Comparison of ENCODE assay signal across 20 mouse cellular contexts in genomic region chr11:108877520-108877919, GRCm38 (mm10). TPM values are rescaled to one million over a fixed set of nuclear protein-coding genes. Genes with fewer than 3 reads are reported as not detected.
DNase-seq lines count a peak whose midpoint lies in the region; ATAC-seq and TF ChIP-seq lines count a peak whose summit lies in the region.
"Had no signal": no experiment of that assay in that cellular context is flagged by ENCODE, and none has a peak within 500 bp of the region (broad histone marks: within the 10 kb centered on the region; RNA-seq: fewer than 3 reads in every experiment).

No protein-coding gene starts in this region.

- no peaks in the 10 kb centered on the region for H3K36me3 ChIP-seq in lung, embryonic 14.5 days (ENCODE audit: insufficient read depth)
- no peaks in the 10 kb centered on the region for H3K36me3 ChIP-seq in lung, embryonic 15.5 days
- H3K36me3 ChIP-seq in lung, embryonic 16.5 days (ENCODE audit: control insufficient read depth, insufficient read depth, low read length), result no peaks in the 10 kb centered on the region
- H3K36me3 ChIP-seq in CH12.LX (replicated peaks in 1 of 2; ENCODE audit: control insufficient read depth in 1 of 2, insufficient read depth in 1 of 2, low read length in 1 of 2), result no peaks in the 10 kb centered on the region
- H3K36me3 ChIP-seq: G1E had no signal

- peak overlapping the region; percentile 37 for H3K27ac ChIP-seq in lung, embryonic 14.5 days (ENCODE audit: low read depth)
- H3K27ac ChIP-seq in lung, embryonic 15.5 days, result peak overlapping the region; percentile 78
- H3K27ac ChIP-seq in lung, embryonic 16.5 days (ENCODE audit: low read length), result peak overlapping the region; percentile 80
- no peak overlapping the region for H3K27ac ChIP-seq in CH12.LX (ENCODE audit: insufficient read depth, low read depth)

- H3K4me1 ChIP-seq in lung, embryonic 14.5 days (ENCODE audit: insufficient read depth), result no peaks in the 10 kb centered on the region
- H3K4me1 ChIP-seq in lung, embryonic 15.5 days, result peaks cover 14% of the 10 kb centered on the region
- H3K4me1 ChIP-seq in lung, embryonic 16.5 days (replicated peaks; ENCODE audit: control insufficient read depth, insufficient read depth, low read length), result peaks cover 7% of the 10 kb centered on the region; the same call in 1 of the 2 replicates
- H3K4me1 ChIP-seq in CH12.LX (ENCODE audit: control insufficient read depth in 1 of 2, insufficient read depth in 2 of 2), result peaks cover 7 to 75% of the 10 kb centered on the region in 2 experiments

- H3K9ac ChIP-seq in lung, embryonic 14.5 days, result no peak overlapping the region
- H3K9ac ChIP-seq in lung, embryonic 15.5 days, result no peak overlapping the region
- H3K9ac ChIP-seq in lung, embryonic 16.5 days (ENCODE audit: low read length), result no peak overlapping the region
- no peak overlapping the region for H3K9ac ChIP-seq in CH12.LX (ENCODE audit: insufficient read depth, low read depth)

- no peak overlapping the region for H3K4me3 ChIP-seq in lung, embryonic 14.5 days (ENCODE audit: low read depth, low read length)
- H3K4me3 ChIP-seq in lung, embryonic 15.5 days, result no peak overlapping the region
- no peak overlapping the region for H3K4me3 ChIP-seq in lung, embryonic 16.5 days (ENCODE audit: low read length)
- no peak overlapping the region for H3K4me3 ChIP-seq in CH12.LX (replicated peaks in 1 of 3; ENCODE audit: low read depth in 2 of 3, low read length in 2 of 3, poor library complexity in 1 of 3)

- DNase-seq in lung, embryonic 14.5 days, result no peak
- no peak for DNase-seq in lung, postnatal 10 days
- no peak for DNase-seq in lung, postnatal 4 days
- DNase-seq in lung, postnatal 25 days (ENCODE audit: low spot score), result no peak
- DNase-seq in CH12.LX (ENCODE audit: extremely low read depth), result peak; percentile 75
- DNase-seq in kidney, postnatal 36 days, result no peak
- DNase-seq: adrenal gland, adult 8-10 months; adrenal gland, postnatal 14 days; adrenal gland, postnatal 25 days; B cell, adult 2 months; cerebellum, adult 11 months; cerebellum, adult 11-12 months; cerebellum, adult 18-20 months had no signal

- no peaks in the 10 kb centered on the region for H3K79me2 ChIP-seq in CH12.LX (replicated peaks; ENCODE audit: control insufficient read depth, extremely low read depth, insufficient read depth, poor library complexity, severe bottlenecking)

- in situ Hi-C loops in CH12.LX (cut with MboI; ENCODE audit: low pct_ligation_motif_present, low pct_unique_long_range_greater_than_20kb, low sequenced_read_pairs), result no loop called here

- dilution Hi-C loops in CH12.LX (cut with MboI; ENCODE audit: extremely low pct_ligation_motif_present, extremely low pct_unique_long_range_greater_than_20kb, low sequenced_read_pairs), result no loop called here

- 36% methylated on average over 5 of the region's 5 CpGs for WGBS in lung, embryonic 14.5 days
- 45% methylated on average over 5 of the region's 5 CpGs for WGBS in lung, embryonic 15.5 days
- 52% methylated on average over 5 of the region's 5 CpGs for WGBS in lung, embryonic 16.5 days

- peak; percentile 81 for TF ChIP-seq EP300 in CH12.LX (IDR thresholded peaks at IDR 0.05; ENCODE audit: low read length)

- TF ChIP-seq RAD21 in CH12.LX (IDR thresholded peaks at IDR 0.05; ENCODE audit: low read depth, low read length), result no peak; the same call in 1 of the 2 replicates

- TF ChIP-seq CTCF in lung, embryonic 14.5 days (IDR thresholded peaks at IDR 0.05; ENCODE audit: low read depth), result no peak
- no peak for TF ChIP-seq CTCF in CH12.LX (conservative IDR thresholded peaks at IDR 0.05 in 1 of 2, IDR thresholded peaks at IDR 0.05 in 1 of 2; ENCODE audit: low read depth in 2 of 2, low read length in 2 of 2)

- no peak for TF ChIP-seq POLR2A in CH12.LX (IDR thresholded peaks at IDR 0.05; ENCODE audit: low read depth, low read length)

- no peak overlapping the region for H3K4me2 ChIP-seq in lung, embryonic 14.5 days
- H3K4me2 ChIP-seq in lung, embryonic 15.5 days, result no peak overlapping the region
- no peak overlapping the region for H3K4me2 ChIP-seq in lung, embryonic 16.5 days (ENCODE audit: low read depth, low read length)
- H3K4me2 ChIP-seq in CH12.LX (ENCODE audit: insufficient read depth, low read depth, poor library complexity, severe bottlenecking), result no peak overlapping the region

- H3K9me3 ChIP-seq in lung, embryonic 14.5 days (ENCODE audit: low read depth, low read length), result no peaks in the 10 kb centered on the region
- no peaks in the 10 kb centered on the region for H3K9me3 ChIP-seq in lung, embryonic 15.5 days
- no peaks in the 10 kb centered on the region for H3K9me3 ChIP-seq in lung, embryonic 16.5 days (ENCODE audit: control insufficient read depth, low read length)
- H3K9me3 ChIP-seq in CH12.LX (replicated peaks; ENCODE audit: low read length), result no peaks in the 10 kb centered on the region

- no peak for ATAC-seq in lung, embryonic 14.5 days (ENCODE audit: insufficient read depth)
- ATAC-seq in lung, embryonic 15.5 days (ENCODE audit: borderline replicate concordance, extremely low read depth, low FRiP score, low TSS enrichment), result no peak
- ATAC-seq in lung, embryonic 16.5 days (ENCODE audit: low read depth), result no peak
- ATAC-seq: activated CD4-positive, CD25-positive, alpha-beta regulatory T cell, adult 4 months; CD4-positive, CD25-positive, alpha-beta regulatory T cell, adult 4 months; Patski had no signal

- H3K27me3 ChIP-seq in lung, embryonic 14.5 days (ENCODE audit: insufficient read depth, low read length), result no peaks in the 10 kb centered on the region
- no peaks in the 10 kb centered on the region for H3K27me3 ChIP-seq in lung, embryonic 15.5 days
- no peaks in the 10 kb centered on the region for H3K27me3 ChIP-seq in lung, embryonic 16.5 days (ENCODE audit: control insufficient read depth, insufficient read depth, low read depth, low read length)
- H3K27me3 ChIP-seq in CH12.LX (replicated peaks), result no peaks in the 10 kb centered on the region
- H3K27me3 ChIP-seq: Patski had no signal

TF ChIP-seq in CH12.LX, 34 proteins besides CTCF, POLR2A, EP300 and RAD21:
- peak; percentile 34; the same call in 1 of the 2 replicates for TF ChIP-seq MXI1 (IDR thresholded peaks at IDR 0.05; ENCODE audit: low read depth, low read length)
- no peak for TF ChIP-seq ZKSCAN1 (IDR thresholded peaks at IDR 0.05; ENCODE audit: borderline replicate concordance, low read depth, low read length)
- TF ChIP-seq MAZ (IDR thresholded peaks at IDR 0.05; ENCODE audit: low read depth, low read length), result no peak
- no peak for TF ChIP-seq ZC3H11A (IDR thresholded peaks at IDR 0.05; ENCODE audit: low read depth, low read length)
- no peak for TF ChIP-seq CHD2 (IDR thresholded peaks at IDR 0.05; ENCODE audit: low read length)
- peak; percentile 62; the same call in 1 of the 2 replicates for TF ChIP-seq IRF4 (IDR thresholded peaks at IDR 0.05; ENCODE audit: low read depth, low read length)
- peak; percentile 33; the same call in 1 of the 2 replicates for TF ChIP-seq MAX (IDR thresholded peaks at IDR 0.05; ENCODE audit: low read length)
- TF ChIP-seq TCF12 (IDR thresholded peaks at IDR 0.05; ENCODE audit: low read depth, low read length), result peak; percentile 91
- TF ChIP-seq BHLHE40 (IDR thresholded peaks at IDR 0.05; ENCODE audit: low read depth, low read length), result 0 out of 2 replicates have a peak, but pooled peaks have one; percentile 23
- peak; percentile 81 for TF ChIP-seq MEF2A (IDR thresholded peaks at IDR 0.05; ENCODE audit: borderline replicate concordance, low read depth, low read length)
- TF ChIP-seq RCOR1 (conservative IDR thresholded peaks at IDR 0.05; ENCODE audit: low read depth, low read length), result no peak
- TF ChIP-seq TBP (conservative IDR thresholded peaks at IDR 0.05; ENCODE audit: low read depth, low read length), result 0 out of 2 replicates have a peak, but pooled peaks have one; percentile 38
- TF ChIP-seq ETS1 (conservative IDR thresholded peaks at IDR 0.05; ENCODE audit: low read depth, low read length), result peak; percentile 80
- TF ChIP-seq ELF1 (IDR thresholded peaks at IDR 0.05; ENCODE audit: low read depth, low read length), result no peak

RNA-seq across cellular contexts. Expression of gene Axin2, which starts 42.6 kb away (rescaled TPM):
- polyA plus RNA-seq in lung, embryonic 14.5 days (2014; fragmentation: Nextera tagmentation; extraction: Ambion mirVana), result 13.0 and 15.5 TPM in 2 replicates
- 8.4 TPM in 2 replicates for polyA plus RNA-seq in lung, embryonic 15.5 days (2015; fragmentation: Nextera tagmentation; extraction: Ambion mirVana)
- polyA plus RNA-seq in lung, embryonic 16.5 days (2015; fragmentation: Nextera tagmentation; extraction: Ambion mirVana), result 7.8 and 8.5 TPM in 2 replicates
- total RNA-seq in CH12.LX (2012; rRNA removed) (16.6 TPM in 2 replicates), CH12.LX (2014; rRNA removed) (12.9 and 14.2 TPM in 2 replicates)
- 27.1 and 29.9 TPM in 2 replicates for polyA plus RNA-seq in CH12.LX (2012; ENCODE audit: insufficient read length, low read depth)
- total RNA-seq: G1E, MEL had no signal
- polyA plus RNA-seq: G1E had no signal
